Mouse (Mus musculus) erythroblast, embryonic 14.5 days (primary cell): Measurements from ENCODE around the gene Tmco1.

Experiments used
- GATA1 ChIP-seq: IDR thresholded peaks from 2 replicates; pipeline ENCODE4 v1.6.1; 2012; ENCODE audit warnings: low read length, inconsistent platforms, mixed read lengths
- TAL1 ChIP-seq: IDR thresholded peaks from 3 replicates; pipeline ENCODE4 v1.6.1; 2012; ENCODE audit warnings: low read length, inconsistent platforms, mixed read lengths

DNA sequence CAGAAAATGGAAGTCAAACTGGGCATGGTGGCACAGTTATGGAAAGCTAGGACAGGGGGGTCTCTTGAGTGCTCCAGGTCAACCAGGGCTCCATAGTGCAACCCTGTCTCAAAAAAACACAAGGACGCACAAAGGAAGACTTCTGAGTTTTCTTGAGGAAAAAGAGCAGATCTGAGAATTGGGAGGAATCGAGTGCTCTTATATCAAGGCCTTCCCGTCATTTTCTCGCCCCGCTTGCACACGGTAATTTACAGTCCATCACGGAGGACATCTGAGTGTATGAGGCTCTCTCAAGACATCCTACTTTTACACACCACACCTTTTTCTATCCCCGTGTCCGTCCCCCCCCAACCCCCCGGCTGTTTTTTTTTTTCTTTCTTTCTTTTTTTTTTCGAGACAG lies 504 bp upstream of the Tmco1 start:
- no peak for TF ChIP-seq TAL1
- TF ChIP-seq GATA1, result no peak
